Mouse (Mus musculus) CD4-positive, CD25-positive, alpha-beta regulatory T cell, adult 4 months (primary cell): Measurements from ENCODE around the gene Ccdc6. TPM values are rescaled to one million over a fixed set of nuclear protein-coding genes. Genes with fewer than 3 reads are reported as not detected.

Experiments
- ATAC-seq: one replicate; pipeline ENCODE4 v1.8.0; 2017
- polyA plus RNA-seq, 2 experiments: library from polyadenylated mRNA; unstranded; fragments of 100-300 nt; shearing (Covaris generic); gene quantifications; one replicate each; pipeline ENCODE4 v1.2.1; 2017

The Ccdc6 gene
- polyA plus RNA-seq, 2 experiments from 2014 or later: 28.7 to 30.9 TPM

- ATAC-seq: no peak
Observed at GRCm38 (mm10) chr10:70169044-70169443, 72.1 kb downstream of the Ccdc6 start.

- peak; percentile 64 for ATAC-seq
Observed at GRCm38 (mm10) chr10:70173314-70173713, 76.4 kb downstream of the Ccdc6 start.

GRCm38 (mm10) chr10:70174494-70175190 lies 77.7 kb downstream of the Ccdc6 start:
- no peak for ATAC-seq

- peak; percentile 82 for ATAC-seq
Observed at GRCm38 (mm10) chr10:70180727-70181126, 83.8 kb downstream of the Ccdc6 start.

GRCm38 (mm10) chr10:70181279-70181972 lies 84.5 kb downstream of the Ccdc6 start:
- ATAC-seq: peak; percentile 33

GRCm38 (mm10) chr10:70183210-70184080 lies 86.5 kb downstream of the Ccdc6 start:
- no peak for ATAC-seq

- no peak for ATAC-seq
Observed at GRCm38 (mm10) chr10:70186136-70186535, 89.2 kb downstream of the Ccdc6 start.

GRCm38 (mm10) chr10:70186586-70186985 lies 89.7 kb downstream of the Ccdc6 start:
- no peak for ATAC-seq

GRCm38 (mm10) chr10:70189864-70190263 lies 92.9 kb downstream of the Ccdc6 start:
- no peak for ATAC-seq

- no peak for ATAC-seq
Observed at GRCm38 (mm10) chr10:70194283-70194682, 97.4 kb downstream of the Ccdc6 start.

- no peak for ATAC-seq
Observed at GRCm38 (mm10) chr10:70195279-70195678, 98.4 kb downstream of the Ccdc6 start.

GRCm38 (mm10) chr10:70195786-70196185 lies 98.9 kb downstream of the Ccdc6 start:
- no peak for ATAC-seq

- no peak for ATAC-seq
Observed at GRCm38 (mm10) chr10:70196666-70197065, 99.7 kb downstream of the Ccdc6 start.

GRCm38 (mm10) chr10:70197601-70198000 lies 100.7 kb downstream of the Ccdc6 start:
- no peak for ATAC-seq

- no peak for ATAC-seq
Observed at GRCm38 (mm10) chr10:70198012-70198411, 101.1 kb downstream of the Ccdc6 start.

GRCm38 (mm10) chr10:70198951-70199463 lies 102.1 kb downstream of the Ccdc6 start:
- ATAC-seq: no peak

- ATAC-seq: no peak
Observed at GRCm38 (mm10) chr10:70199466-70200210, 102.7 kb downstream of the Ccdc6 start.

- ATAC-seq: no peak
Observed at GRCm38 (mm10) chr10:70200889-70201500, 104.1 kb downstream of the Ccdc6 start.

- no peak for ATAC-seq
Observed at GRCm38 (mm10) chr10:70204505-70205399, 107.8 kb downstream of the Ccdc6 start, which contains the start of gene Mrln. TSS of gene Mrln (plus strand) at chr10:70204664.

- no peak for ATAC-seq
Observed at GRCm38 (mm10) chr10:70211281-70211680, 114.4 kb downstream of the Ccdc6 start.

- ATAC-seq: no peak
Observed at GRCm38 (mm10) chr10:70220971-70221370, 124.0 kb downstream of the Ccdc6 start.
